Mouse (Mus musculus) heart, embryonic 11.5 days (tissue): ENCODE results near the gene Scarb1. TPM values are rescaled to one million over a fixed set of nuclear protein-coding genes. Genes with fewer than 3 reads are reported as not detected.

Experiments used
- ATAC-seq: fragments of 200-750 bp; cut with Nextera tagmentation; replicated peaks from 2 replicates; pipeline ENCODE4 v1.8.0; 2017; ENCODE audit warnings: moderate library complexity; ENCODE audit not compliant: insufficient number of reproducible peaks, low FRiP score, low TSS enrichment
- H3K27ac ChIP-seq: fragments of 300-500 bp; sonication (generic); 2 replicates; pipeline ENCODE4 v1.5.1; 2014; ENCODE audit warnings: mild to moderate bottlenecking, low read depth, low read length
- H3K27me3 ChIP-seq: fragments of 300-500 bp; sonication (generic); 2 replicates; pipeline ENCODE4 v1.6.1; 2014; ENCODE audit warnings: mild to moderate bottlenecking, low read length, mixed read lengths; ENCODE audit not compliant: control insufficient read depth, insufficient read depth
- H3K36me3 ChIP-seq: fragments of 300-500 bp; sonication (generic); 2 replicates; pipeline ENCODE4 v1.6.1; 2014; ENCODE audit warnings: mild to moderate bottlenecking, low read length, moderate library complexity, mixed read lengths; ENCODE audit not compliant: control insufficient read depth, insufficient read depth
- H3K4me1 ChIP-seq: fragments of 300-500 bp; sonication (generic); 2 replicates; pipeline ENCODE4 v1.6.1; 2014; ENCODE audit warnings: low read length; ENCODE audit not compliant: control insufficient read depth, insufficient read depth
- H3K4me2 ChIP-seq: fragments of 300-500 bp; sonication (generic); 2 replicates; pipeline ENCODE4 v1.6.1; 2014; ENCODE audit warnings: mild to moderate bottlenecking, moderate library complexity
- H3K4me3 ChIP-seq: fragments of 300-500 bp; sonication (generic); 2 replicates; pipeline ENCODE4 v1.5.1; 2014; ENCODE audit warnings: low read depth, low read length
- H3K9ac ChIP-seq: fragments of 300-500 bp; sonication (generic); 2 replicates; pipeline ENCODE4 v1.6.1; 2014; ENCODE audit warnings: mild to moderate bottlenecking, low read depth, low read length, moderate library complexity
- H3K9me3 ChIP-seq: fragments of 300-500 bp; sonication (generic); replicated peaks from 2 replicates; pipeline ENCODE4 v1.6.1; 2016; ENCODE audit warnings: low read length; ENCODE audit not compliant: control insufficient read depth
- WGBS: fragments of 180-500 bp; shearing (Covaris S2); extraction: QIAGEN DNeasy Blood & Tissue Kit; methylation state at CpG from one replicate; pipeline ENCODE4 v1.1.7; 2014; ENCODE audit not compliant: insufficient replicate concordance; 5-methylcytosine and 5-hydroxymethylcytosine counted together
- polyA plus RNA-seq: library from polyadenylated mRNA; unstranded; fragments of >200 nt; fragmentation: Nextera tagmentation; extraction: Ambion mirVana; gene quantifications from 2 replicates; pipeline ENCODE4 v1.2.1, GENCODE M21; 2014

The Scarb1 gene
- polyA plus RNA-seq, 1 experiment from 2014 or later = 57.1 TPM

- no peak overlapping the region for H3K4me2 ChIP-seq
- no peak for ATAC-seq
Measured at GRCm38 (mm10) chr5:125271531-125272203, 69.2 kb downstream of the Scarb1 start.

GRCm38 (mm10) chr5:125270587-125271130, 70.2 kb downstream of the Scarb1 start:
- H3K4me3 ChIP-seq = no peak overlapping the region
- H3K27ac ChIP-seq = no peak overlapping the region
- 17% methylated on average over 12 of the region's 12 CpGs for WGBS
- H3K4me1 ChIP-seq = peaks cover 21% of the 10 kb centered on the region; the same call in 1 of the 2 replicates
- no peaks in the 10 kb centered on the region for H3K27me3 ChIP-seq
- no peak overlapping the region for H3K4me2 ChIP-seq
- H3K9me3 ChIP-seq = no peaks in the 10 kb centered on the region
- no peak for ATAC-seq
- H3K36me3 ChIP-seq = no peaks in the 10 kb centered on the region
- H3K9ac ChIP-seq = no peak overlapping the region

More at GRCm38 (mm10) chr5:125271531-125272203, 69.2 kb downstream of the Scarb1 start:
- no peaks in the 10 kb centered on the region for H3K9me3 ChIP-seq
- WGBS = 12% methylated on average over 15 of the region's 15 CpGs
- peaks cover 13% of the 10 kb centered on the region; the same call in 1 of the 2 replicates for H3K4me1 ChIP-seq
- no peak overlapping the region for H3K4me3 ChIP-seq
- H3K27ac ChIP-seq = no peak overlapping the region
- H3K36me3 ChIP-seq = 0 out of 2 replicates have a peak, but pooled peaks cover under 1% of the 10 kb centered on the region
- no peaks in the 10 kb centered on the region for H3K27me3 ChIP-seq
- no peak overlapping the region for H3K9ac ChIP-seq

- H3K4me3 ChIP-seq = no peak overlapping the region
- no peak overlapping the region for H3K27ac ChIP-seq
- H3K36me3 ChIP-seq = no peaks in the 10 kb centered on the region
- no peak overlapping the region for H3K4me2 ChIP-seq
- no peaks in the 10 kb centered on the region for H3K27me3 ChIP-seq
- ATAC-seq = no peak
- 86% methylated on average over 7 of the region's 7 CpGs for WGBS
- H3K9ac ChIP-seq = no peak overlapping the region
- H3K9me3 ChIP-seq = no peaks in the 10 kb centered on the region
- H3K4me1 ChIP-seq = peaks cover 24% of the 10 kb centered on the region; the same call in 1 of the 2 replicates
Measured at GRCm38 (mm10) chr5:125269836-125270235, 71.1 kb downstream of the Scarb1 start.

GRCm38 (mm10) chr5:125269399-125269798, 71.5 kb downstream of the Scarb1 start:
- Histone ChIP-seq H3K9me3 (no peaks in the 10 kb centered on the region), H3K4me3 (no peak overlapping the region), H3K27ac (no peak overlapping the region), H3K9ac (no peak overlapping the region), H3K27me3 (no peaks in the 10 kb centered on the region), H3K36me3 (no peaks in the 10 kb centered on the region), H3K4me1 (peaks cover 28% of the 10 kb centered on the region; the same call in 1 of the 2 replicates), H3K4me2 (no peak overlapping the region)
- WGBS = 82% methylated on average over 8 of the region's 8 CpGs
- no peak for ATAC-seq

GRCm38 (mm10) chr5:125268033-125268765, 72.7 kb downstream of the Scarb1 start:
- Histone ChIP-seq H3K4me1 (peaks cover 30% of the 10 kb centered on the region; the same call in 1 of the 2 replicates), H3K9me3 (no peaks in the 10 kb centered on the region), H3K4me2 (0 out of 2 replicates have a peak overlapping the region, but pooled peaks have one; percentile 4), H3K27ac (no peak overlapping the region), H3K9ac (no peak overlapping the region), H3K4me3 (no peak overlapping the region), H3K27me3 (no peaks in the 10 kb centered on the region), H3K36me3 (no peaks in the 10 kb centered on the region)
- 17% methylated on average over 10 of the region's 10 CpGs for WGBS
- no peak for ATAC-seq

GRCm38 (mm10) chr5:125267150-125267961, 73.5 kb downstream of the Scarb1 start:
- Histone ChIP-seq H3K9me3 (no peaks in the 10 kb centered on the region), H3K4me3 (no peak overlapping the region), H3K36me3 (no peaks in the 10 kb centered on the region), H3K4me1 (peaks cover 30% of the 10 kb centered on the region; the same call in 1 of the 2 replicates), H3K4me2 (peak overlapping the region; percentile 25), H3K27me3 (no peaks in the 10 kb centered on the region), H3K27ac (no peak overlapping the region), H3K9ac (no peak overlapping the region)
- no peak for ATAC-seq
- WGBS = 46% methylated on average over 35 of the region's 35 CpGs

GRCm38 (mm10) chr5:125266128-125266527, 74.8 kb downstream of the Scarb1 start:
- Histone ChIP-seq H3K4me3 (no peak overlapping the region), H3K36me3 (no peaks in the 10 kb centered on the region), H3K9ac (no peak overlapping the region), H3K9me3 (no peaks in the 10 kb centered on the region), H3K27me3 (0 out of 2 replicates have a peak, but pooled peaks cover 4% of the 10 kb centered on the region), H3K4me1 (peaks cover 30% of the 10 kb centered on the region; the same call in 1 of the 2 replicates), H3K27ac (0 out of 2 replicates have a peak overlapping the region, but pooled peaks have one; percentile 22), H3K4me2 (no peak overlapping the region)
- 49% methylated on average over 9 of the region's 9 CpGs for WGBS
- no peak for ATAC-seq

- Histone ChIP-seq H3K36me3 (no peaks in the 10 kb centered on the region), H3K9me3 (no peaks in the 10 kb centered on the region), H3K4me1 (peaks cover 30% of the 10 kb centered on the region; the same call in 1 of the 2 replicates), H3K9ac (no peak overlapping the region), H3K27me3 (peaks cover 4% of the 10 kb centered on the region; the same call in 1 of the 2 replicates), H3K27ac (0 out of 2 replicates have a peak overlapping the region, but pooled peaks have one; percentile 1), H3K4me3 (no peak overlapping the region), H3K4me2 (peak overlapping the region; percentile 21)
- 11% methylated on average over 17 of the region's 17 CpGs for WGBS
- no peak for ATAC-seq
Measured at GRCm38 (mm10) chr5:125264700-125265099, 76.2 kb downstream of the Scarb1 start.
